Mouse (Mus musculus): ENCODE results near the gene Fibin. TPM values are rescaled to one million over a fixed set of nuclear protein-coding genes. Genes with fewer than 3 reads are reported as not detected.

Gene Fibin
- under 1 TPM; 0.01 to 0.20 TPM for polyA plus RNA-seq (2012; fragmentation: generic; extraction: Trizol)

GRCm38 (mm10) chr2:110362432-110363283 lies at the start of gene Fibin:
Gene Fibin (minus strand): TSS chr2:110363183.

DNA sequence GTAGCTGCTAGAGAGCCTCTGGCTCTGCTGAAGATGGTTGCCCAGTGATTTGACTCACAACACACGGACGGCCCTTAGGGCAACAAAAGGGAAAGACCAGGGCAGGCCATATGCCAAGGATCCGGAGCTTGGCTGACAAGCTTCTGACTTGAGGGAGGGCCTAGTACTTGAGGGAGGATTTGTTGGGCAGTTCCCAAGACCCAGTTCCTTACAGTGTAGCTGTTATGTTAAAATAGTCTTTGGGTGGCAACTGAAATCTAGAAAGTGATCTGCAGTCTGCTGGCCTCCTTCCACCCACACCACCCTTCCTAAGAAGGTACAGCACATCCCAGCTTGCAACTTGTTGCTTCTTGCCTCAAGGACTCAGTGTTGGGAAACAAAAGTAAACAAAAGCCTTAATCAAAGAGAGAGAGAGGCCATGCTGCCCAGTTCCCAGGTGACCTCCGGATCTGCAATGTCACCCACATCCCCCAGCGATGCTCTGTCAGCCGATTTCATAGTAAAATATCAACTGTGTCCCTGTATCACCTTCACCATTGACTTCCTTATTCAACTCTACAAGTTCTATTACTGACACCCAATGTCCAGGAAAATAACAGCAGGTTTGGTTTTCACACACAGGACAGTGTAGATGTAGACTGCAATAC lies 48.4 kb downstream of the Fibin start, which contains the start of gene Bbox1:
Gene Bbox1, minus strand, starts transcription at position 52 of the 647 bp plus-strand sequence.

Other genes starting within 250 kb of the Fibin start
- gene Bbox1, start 48.6 kb downstream of the Fibin start, polyA plus RNA-seq (2012; fragmentation: generic; extraction: Trizol), result not detected
- not detected for gene Slc5a12, start 234.1 kb upstream of the Fibin start, polyA plus RNA-seq (2012; fragmentation: generic; extraction: Trizol)

Data from C3H10T1/2 (cell line).